Mouse (Mus musculus) monocyte, adult 2 months (primary cell): ENCODE data around the gene Chrna4.

Source experiments
- DNase-seq, 2 experiments: peaks; one replicate each; pipeline ENCODE4 v3.0.0; 2022; ENCODE audit warnings: low spot score in 2 of 2, low read depth in 1 of 2

Gene Chrna4

GRCm38 (mm10) chr2:181038644-181039355, 4.5 kb downstream of the Chrna4 start:
- DNase-seq: no peak

- DNase-seq: no peak
Observed at GRCm38 (mm10) chr2:181036561-181036960, 6.8 kb downstream of the Chrna4 start.

- no peak for DNase-seq
Observed at GRCm38 (mm10) chr2:181035186-181035585, 8.2 kb downstream of the Chrna4 start.

- DNase-seq: no peak
Observed at GRCm38 (mm10) chr2:181033310-181033709, 10.0 kb downstream of the Chrna4 start.

GRCm38 (mm10) chr2:181032407-181032806, 10.9 kb downstream of the Chrna4 start:
- DNase-seq: no peak

GRCm38 (mm10) chr2:181031406-181031934, 11.9 kb downstream of the Chrna4 start:
- DNase-seq: no peak

GRCm38 (mm10) chr2:181008339-181008738, 35.0 kb downstream of the Chrna4 start:
- no peak for DNase-seq

- no peak for DNase-seq
Observed at GRCm38 (mm10) chr2:181007054-181007453, 36.3 kb downstream of the Chrna4 start.

GRCm38 (mm10) chr2:180996905-180997304, 46.4 kb downstream of the Chrna4 start:
- no peak for DNase-seq

- DNase-seq: no peak
Observed at GRCm38 (mm10) chr2:180996436-180996835, 46.9 kb downstream of the Chrna4 start.

- no peak for DNase-seq
Observed at GRCm38 (mm10) chr2:180995457-180995856, 47.9 kb downstream of the Chrna4 start.

- no peak for DNase-seq
Observed at GRCm38 (mm10) chr2:180994360-180994759, 49.0 kb downstream of the Chrna4 start.

GRCm38 (mm10) chr2:180990347-180990746, 53.0 kb downstream of the Chrna4 start:
- DNase-seq: no peak

- no peak for DNase-seq
Observed at GRCm38 (mm10) chr2:180988948-180989347, 54.4 kb downstream of the Chrna4 start.

GRCm38 (mm10) chr2:180988347-180988913, 54.9 kb downstream of the Chrna4 start:
- DNase-seq: no peak

- no peak for DNase-seq
Observed at GRCm38 (mm10) chr2:180987432-180988030, 55.8 kb downstream of the Chrna4 start.

- no peak for DNase-seq
Observed at GRCm38 (mm10) chr2:180987001-180987400, 56.3 kb downstream of the Chrna4 start.

GRCm38 (mm10) chr2:180986449-180986848, 56.9 kb downstream of the Chrna4 start, which contains the start of gene Col20a1:
Col20a1 (plus strand) TSS chr2:180986535.
- no peak for DNase-seq

GRCm38 (mm10) chr2:180985635-180986034, 57.7 kb downstream of the Chrna4 start:
- DNase-seq: no peak

GRCm38 (mm10) chr2:180981133-180981532, 62.2 kb downstream of the Chrna4 start:
- no peak for DNase-seq
